Mouse (Mus musculus): ENCODE measurements around the gene Kif16b. TPM values are rescaled to one million over a fixed set of nuclear protein-coding genes. Genes with fewer than 3 reads are reported as not detected.

The Kif16b gene
- polyA plus RNA-seq, 1 experiment: not detected

DNA sequence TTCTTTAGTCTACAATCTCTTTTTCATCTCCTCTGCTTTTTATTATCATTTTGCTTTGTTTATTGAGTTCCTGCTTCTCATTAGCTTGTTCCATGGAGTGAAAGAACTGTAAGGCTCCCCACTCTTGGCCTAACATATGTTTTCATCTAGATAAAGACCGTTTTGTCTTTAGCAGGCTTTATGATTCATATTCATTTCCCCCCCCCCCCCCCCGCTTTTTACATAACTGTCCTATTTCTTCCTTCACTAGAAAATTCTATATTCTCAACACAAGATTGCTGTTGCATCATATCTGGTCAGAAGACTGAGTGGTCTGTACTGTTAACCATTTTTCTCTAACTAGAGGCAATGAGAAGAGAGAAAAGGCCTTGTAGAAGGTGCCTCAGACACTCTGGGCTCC is 137.1 kb downstream of the Kif16b start:
- Histone ChIP-seq H3K4me1 (ENCODE audit: control insufficient read depth, insufficient read depth, low read length) (no peaks in the 10 kb centered on the region), H3K27ac (ENCODE audit: insufficient read depth, low read depth, low read length) (no peak overlapping the region), H3K4me3 (ENCODE audit: insufficient read depth, low read depth, low read length) (no peak overlapping the region)
- TF ChIP-seq CTCF (IDR thresholded peaks at IDR 0.05; ENCODE audit: insufficient read depth, low read depth, low read length): no peak
- TF ChIP-seq POLR2A (IDR thresholded peaks at IDR 0.05; ENCODE audit: insufficient read depth, low read depth, low read length): no peak
- WGBS: 88% methylated on average over 2 of the region's 2 CpGs

DNA sequence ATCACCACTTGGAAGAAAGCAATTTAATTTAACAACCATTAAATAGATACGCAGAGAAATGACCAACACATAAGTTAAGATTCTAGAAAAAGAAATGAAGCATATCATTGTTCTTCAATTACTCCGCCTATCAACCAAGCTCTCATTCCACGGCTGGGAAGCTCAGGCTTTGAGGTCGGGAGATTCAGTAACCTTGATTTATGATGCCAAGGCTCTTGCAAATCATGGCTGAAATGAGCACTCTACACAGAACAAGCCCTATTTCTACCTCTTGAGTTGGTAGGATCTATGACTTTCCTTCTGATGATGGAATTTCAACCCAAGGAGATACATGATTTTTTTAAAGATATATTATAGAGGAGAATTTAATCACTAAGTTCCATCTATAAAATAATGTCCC is 140.5 kb downstream of the Kif16b start:
- H3K27ac ChIP-seq (ENCODE audit: insufficient read depth, low read depth, low read length): no peak overlapping the region
- no peaks in the 10 kb centered on the region for H3K4me1 ChIP-seq (ENCODE audit: control insufficient read depth, insufficient read depth, low read length)
- no peak for TF ChIP-seq CTCF (IDR thresholded peaks at IDR 0.05; ENCODE audit: insufficient read depth, low read depth, low read length)
- H3K4me3 ChIP-seq (ENCODE audit: insufficient read depth, low read depth, low read length): no peak overlapping the region
- 89% methylated on average over 4 of the region's 4 CpGs for WGBS

DNA sequence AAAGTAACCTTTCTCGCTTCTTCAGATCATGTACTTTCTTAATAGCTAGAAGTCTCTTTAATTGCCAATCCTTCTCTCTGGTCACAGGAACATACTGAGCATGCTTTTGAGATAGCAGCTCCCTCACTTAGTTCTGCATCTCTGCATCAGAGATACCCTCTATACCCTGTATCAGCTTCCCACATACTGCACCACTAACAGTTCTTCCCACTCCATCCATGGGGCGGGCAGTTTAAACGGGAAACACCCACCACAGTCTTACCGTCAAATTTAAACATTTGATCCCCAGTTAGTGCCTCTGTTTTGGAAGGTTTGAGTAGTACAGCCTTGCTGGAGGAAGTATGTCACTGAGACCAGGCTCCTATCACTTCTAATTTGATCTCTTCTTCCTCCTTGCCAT is 142.1 kb downstream of the Kif16b start:
- Histone ChIP-seq H3K4me1 (ENCODE audit: control insufficient read depth, insufficient read depth, low read length) (no peaks in the 10 kb centered on the region), H3K27ac (ENCODE audit: insufficient read depth, low read depth, low read length) (no peak overlapping the region), H3K4me3 (ENCODE audit: insufficient read depth, low read depth, low read length) (no peak overlapping the region)
- TF ChIP-seq CTCF (IDR thresholded peaks at IDR 0.05; ENCODE audit: insufficient read depth, low read depth, low read length) (no peak), POLR2A (IDR thresholded peaks at IDR 0.05; ENCODE audit: insufficient read depth, low read depth, low read length) (no peak)
- WGBS: 87% methylated on average over 4 of the region's 4 CpGs

DNA sequence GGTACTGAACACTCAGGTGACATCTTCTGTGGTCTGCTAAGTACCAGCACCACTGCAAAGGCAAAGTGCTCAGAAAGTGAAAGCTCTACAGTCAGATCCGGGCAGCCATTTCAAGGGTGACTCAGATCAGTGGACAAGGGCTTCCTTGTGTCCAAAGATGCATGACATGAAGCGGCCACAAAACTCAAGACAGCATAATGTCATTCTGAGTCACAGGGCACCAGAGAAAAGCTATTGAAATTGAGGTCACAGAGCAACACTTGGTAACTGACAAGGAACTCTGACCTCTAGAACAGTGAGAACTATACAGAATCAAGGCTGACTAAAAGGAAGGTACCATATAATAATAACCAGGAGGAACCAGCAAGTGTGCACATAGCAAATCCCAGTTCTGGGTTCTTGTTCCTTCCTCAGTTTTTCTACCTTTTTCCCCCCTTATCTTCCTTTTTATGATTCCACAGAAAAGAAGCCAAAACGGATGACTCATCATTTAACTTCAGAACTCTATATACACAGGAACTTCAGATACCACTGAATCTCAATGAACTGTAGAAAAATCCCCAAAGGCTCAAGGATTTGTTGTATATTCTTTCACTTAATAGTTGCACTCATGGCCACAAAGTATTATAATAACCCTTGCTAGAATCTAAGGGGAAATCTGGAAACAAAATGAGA is 143.1 kb downstream of the Kif16b start:
- no peak overlapping the region for H3K27ac ChIP-seq (ENCODE audit: insufficient read depth, low read depth, low read length)
- no peak overlapping the region for H3K4me3 ChIP-seq (ENCODE audit: insufficient read depth, low read depth, low read length)
- TF ChIP-seq POLR2A (IDR thresholded peaks at IDR 0.05; ENCODE audit: insufficient read depth, low read depth, low read length): no peak
- no peak for TF ChIP-seq CTCF (IDR thresholded peaks at IDR 0.05; ENCODE audit: insufficient read depth, low read depth, low read length)
- H3K4me1 ChIP-seq (ENCODE audit: control insufficient read depth, insufficient read depth, low read length): no peaks in the 10 kb centered on the region
- 84% methylated on average over 3 of the region's 3 CpGs for WGBS

DNA sequence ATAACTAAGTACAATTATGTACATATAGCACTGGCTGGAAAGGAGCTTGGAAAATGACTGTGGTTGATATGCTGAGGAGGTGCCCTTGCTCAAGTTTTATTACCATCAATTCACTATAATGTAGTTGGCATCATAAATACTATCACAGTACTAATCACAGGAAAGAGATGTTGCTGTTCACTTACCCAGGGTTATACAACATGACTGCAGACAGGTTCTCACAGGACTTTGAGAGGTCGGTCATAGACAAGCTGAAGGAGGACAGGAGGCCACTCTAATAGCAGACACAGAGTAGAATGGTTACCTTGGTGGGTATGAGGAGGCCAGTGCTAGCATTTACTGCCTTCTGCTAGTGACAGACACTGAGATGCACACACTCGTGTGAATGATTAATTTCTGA is 162.0 kb downstream of the Kif16b start:
- TF ChIP-seq POLR2A (IDR thresholded peaks at IDR 0.05; ENCODE audit: insufficient read depth, low read depth, low read length): no peak
- TF ChIP-seq CTCF (IDR thresholded peaks at IDR 0.05; ENCODE audit: insufficient read depth, low read depth, low read length): no peak
- Histone ChIP-seq H3K4me3 (ENCODE audit: insufficient read depth, low read depth, low read length) (no peak overlapping the region), H3K27ac (ENCODE audit: insufficient read depth, low read depth, low read length) (no peak overlapping the region), H3K4me1 (ENCODE audit: control insufficient read depth, insufficient read depth, low read length) (no peaks in the 10 kb centered on the region)
- WGBS: 94% methylated on average over 2 of the region's 2 CpGs

DNA sequence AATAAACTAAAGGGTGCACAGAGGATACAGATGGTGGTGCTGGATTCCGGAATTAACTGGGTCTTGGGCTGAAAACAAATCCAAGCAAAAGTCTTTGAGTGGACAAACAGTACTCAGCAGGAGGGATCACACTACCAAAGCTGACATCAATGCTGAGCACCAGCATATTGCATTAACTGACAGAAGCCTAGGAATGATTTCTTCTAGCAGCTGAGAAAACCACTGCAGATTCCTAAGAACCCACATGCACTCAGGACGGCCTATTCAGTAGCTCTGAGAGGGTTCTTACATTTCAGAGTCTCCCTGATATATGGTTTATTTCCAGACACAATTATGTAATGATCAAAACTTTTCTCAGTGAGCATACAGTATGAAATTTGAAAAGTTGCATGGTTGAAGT is 162.8 kb downstream of the Kif16b start:
- TF ChIP-seq POLR2A (IDR thresholded peaks at IDR 0.05; ENCODE audit: insufficient read depth, low read depth, low read length) (no peak), CTCF (IDR thresholded peaks at IDR 0.05; ENCODE audit: insufficient read depth, low read depth, low read length) (no peak)
- Histone ChIP-seq H3K4me3 (ENCODE audit: insufficient read depth, low read depth, low read length) (no peak overlapping the region), H3K4me1 (ENCODE audit: control insufficient read depth, insufficient read depth, low read length) (no peaks in the 10 kb centered on the region), H3K27ac (ENCODE audit: insufficient read depth, low read depth, low read length) (no peak overlapping the region)
- 91% methylated on average over 2 of the region's 2 CpGs for WGBS

DNA sequence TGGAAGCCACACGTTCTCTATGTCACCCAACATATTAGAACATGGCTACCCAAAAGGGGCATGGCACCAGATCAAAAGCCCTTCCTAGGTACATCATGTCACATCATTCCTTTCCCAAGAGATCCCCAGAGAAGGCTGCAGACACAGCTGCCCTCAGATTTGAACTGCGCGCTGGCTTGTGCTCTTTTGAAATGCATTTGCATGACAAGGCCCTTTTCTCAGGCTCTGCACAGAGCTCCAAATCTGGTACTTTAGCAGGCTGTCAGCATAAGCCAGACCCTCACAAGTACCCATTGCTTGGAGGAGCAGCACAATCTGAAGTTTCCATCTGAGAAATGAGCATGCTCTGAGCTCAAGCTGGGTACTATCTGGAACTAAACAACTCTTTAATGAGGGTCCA is 165.6 kb downstream of the Kif16b start:
- no peak overlapping the region for H3K27ac ChIP-seq (ENCODE audit: insufficient read depth, low read depth, low read length)
- no peak overlapping the region for H3K4me3 ChIP-seq (ENCODE audit: insufficient read depth, low read depth, low read length)
- TF ChIP-seq CTCF (IDR thresholded peaks at IDR 0.05; ENCODE audit: insufficient read depth, low read depth, low read length) (no peak), POLR2A (IDR thresholded peaks at IDR 0.05; ENCODE audit: insufficient read depth, low read depth, low read length) (no peak)
- H3K4me1 ChIP-seq (ENCODE audit: control insufficient read depth, insufficient read depth, low read length): peaks cover 9% of the 10 kb centered on the region
- WGBS: 87% methylated on average over 3 of the region's 3 CpGs

DNA sequence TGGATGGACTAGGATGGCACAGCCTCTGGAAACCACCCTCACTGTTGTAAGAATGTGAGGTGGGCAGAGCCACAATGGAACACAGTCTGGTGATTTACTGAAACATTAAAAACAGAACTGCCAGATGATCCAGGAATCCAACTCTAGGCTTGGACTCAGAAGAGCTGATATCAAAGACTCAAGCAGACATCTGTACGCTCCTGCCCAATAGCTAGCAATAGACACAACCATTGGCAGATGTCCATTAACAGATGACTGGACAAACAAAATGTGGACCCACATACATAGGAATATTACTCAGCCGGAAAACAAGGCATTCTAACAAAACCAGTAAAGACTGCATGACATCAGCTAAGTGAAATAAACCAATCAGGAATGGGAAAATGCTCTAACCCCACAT is 167.3 kb downstream of the Kif16b start:
- TF ChIP-seq POLR2A (IDR thresholded peaks at IDR 0.05; ENCODE audit: insufficient read depth, low read depth, low read length) (no peak), CTCF (IDR thresholded peaks at IDR 0.05; ENCODE audit: insufficient read depth, low read depth, low read length) (no peak)
- peaks cover 9% of the 10 kb centered on the region for H3K4me1 ChIP-seq (ENCODE audit: control insufficient read depth, insufficient read depth, low read length)
- H3K4me3 ChIP-seq (ENCODE audit: insufficient read depth, low read depth, low read length): no peak overlapping the region
- WGBS: 95% methylated on average over 2 of the region's 2 CpGs
- no peak overlapping the region for H3K27ac ChIP-seq (ENCODE audit: insufficient read depth, low read depth, low read length)

DNA sequence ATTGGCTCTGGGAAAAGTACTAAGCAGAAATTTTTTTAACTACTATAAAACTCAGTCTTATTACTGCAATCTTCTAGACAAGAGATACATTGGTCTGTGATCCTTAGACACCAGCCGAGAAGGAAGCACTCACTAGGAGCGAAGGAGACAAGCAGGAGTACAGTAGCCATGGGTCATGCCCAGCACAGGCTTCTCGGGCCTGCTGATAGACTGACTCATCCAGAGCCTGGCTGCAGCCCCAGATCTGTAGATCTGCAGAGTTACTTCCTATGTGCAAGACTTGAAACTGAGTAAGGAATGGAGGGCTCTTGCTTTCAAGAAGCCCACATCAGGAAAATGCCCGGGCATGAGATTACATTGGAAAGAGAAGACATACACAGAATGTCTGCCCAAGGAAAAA is 169.0 kb downstream of the Kif16b start:
- Histone ChIP-seq H3K27ac (ENCODE audit: insufficient read depth, low read depth, low read length) (no peak overlapping the region), H3K4me3 (ENCODE audit: insufficient read depth, low read depth, low read length) (no peak overlapping the region), H3K4me1 (ENCODE audit: control insufficient read depth, insufficient read depth, low read length) (peaks cover 9% of the 10 kb centered on the region)
- TF ChIP-seq POLR2A (IDR thresholded peaks at IDR 0.05; ENCODE audit: insufficient read depth, low read depth, low read length): no peak
- TF ChIP-seq CTCF (IDR thresholded peaks at IDR 0.05; ENCODE audit: insufficient read depth, low read depth, low read length): no peak
- 71% methylated on average over 4 of the region's 4 CpGs for WGBS

DNA sequence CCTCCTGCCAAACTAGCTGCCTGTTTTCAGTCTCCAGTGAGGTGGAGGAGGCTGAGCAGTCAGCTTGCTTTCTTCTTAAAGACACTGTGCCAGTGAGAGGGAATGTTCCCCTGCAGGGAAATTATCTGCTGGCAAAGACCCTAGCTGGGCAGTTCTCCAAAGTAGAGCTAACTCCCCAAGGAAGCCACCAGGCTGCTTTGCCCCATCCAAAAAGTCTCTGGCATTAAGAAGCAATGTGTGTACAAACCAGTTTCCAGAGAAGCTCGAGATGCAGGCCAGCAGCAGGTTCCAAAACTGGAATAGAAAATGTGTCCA is 169.6 kb downstream of the Kif16b start:
- no peak overlapping the region for H3K27ac ChIP-seq (ENCODE audit: insufficient read depth, low read depth, low read length)
- TF ChIP-seq CTCF (IDR thresholded peaks at IDR 0.05; ENCODE audit: insufficient read depth, low read depth, low read length) (no peak), POLR2A (IDR thresholded peaks at IDR 0.05; ENCODE audit: insufficient read depth, low read depth, low read length) (no peak)
- no peak overlapping the region for H3K4me3 ChIP-seq (ENCODE audit: insufficient read depth, low read depth, low read length)
- peaks cover 9% of the 10 kb centered on the region for H3K4me1 ChIP-seq (ENCODE audit: control insufficient read depth, insufficient read depth, low read length)
- 27% methylated on average over 1 of the region's 1 CpGs for WGBS

Data from olfactory bulb, adult 2 months (tissue).